Mouse (Mus musculus) testis, adult 2 months (tissue): Measurements from ENCODE around the gene Mmp14. TPM values are rescaled to one million over a fixed set of nuclear protein-coding genes. Genes with fewer than 3 reads are reported as not detected.

ENCODE experiments used
- H3K27ac ChIP-seq: fragments of 200-500 bp; 2 replicates; pipeline ENCODE4 v1.5.1; 2012; ENCODE audit warnings: low read depth, low read length; ENCODE audit not compliant: control insufficient read depth, insufficient read depth
- H3K27me3 ChIP-seq: fragments of 200-500 bp; 2 replicates; pipeline ENCODE4 v1.6.1; 2012; ENCODE audit warnings: mild to moderate bottlenecking, low read length, moderate library complexity; ENCODE audit not compliant: control insufficient read depth, insufficient read depth
- H3K36me3 ChIP-seq: fragments of 200-500 bp; 2 replicates; pipeline ENCODE4 v1.6.1; 2012; ENCODE audit warnings: mild to moderate bottlenecking, low read length; ENCODE audit not compliant: control insufficient read depth, insufficient read depth
- H3K4me1 ChIP-seq: fragments of 200-500 bp; 2 replicates; pipeline ENCODE4 v1.6.1; 2012; ENCODE audit warnings: low read length; ENCODE audit not compliant: control insufficient read depth, insufficient read depth
- H3K4me3 ChIP-seq: fragments of 200-500 bp; 2 replicates; pipeline ENCODE4 v1.5.1; 2012; ENCODE audit warnings: low read depth, mild to moderate bottlenecking, low read length, moderate library complexity, mixed read lengths; ENCODE audit not compliant: control insufficient read depth
- CTCF ChIP-seq: fragments of 200-500 bp; IDR thresholded peaks from 2 replicates; pipeline ENCODE4 v1.5.1; 2012; ENCODE audit warnings: low read depth, mild to moderate bottlenecking, inconsistent platforms, low read length, moderate library complexity; ENCODE audit not compliant: control insufficient read depth, insufficient read depth, insufficient replicate concordance
- POLR2A ChIP-seq: fragments of 200-500 bp; IDR thresholded peaks from 2 replicates; pipeline ENCODE4 v1.6.1; 2012; ENCODE audit warnings: low read depth, mild to moderate bottlenecking, inconsistent platforms, low read length, moderate library complexity; ENCODE audit not compliant: control insufficient read depth
- polyA plus RNA-seq: library from polyadenylated mRNA; depleted of rRNA; stranded (reverse); fragments of >200 nt; gene quantifications from 2 replicates; pipeline ENCODE4 v1.2.3, GENCODE M21; 2012

The Mmp14 gene
- polyA plus RNA-seq, 1 experiment, result 16.8 TPM

DNA sequence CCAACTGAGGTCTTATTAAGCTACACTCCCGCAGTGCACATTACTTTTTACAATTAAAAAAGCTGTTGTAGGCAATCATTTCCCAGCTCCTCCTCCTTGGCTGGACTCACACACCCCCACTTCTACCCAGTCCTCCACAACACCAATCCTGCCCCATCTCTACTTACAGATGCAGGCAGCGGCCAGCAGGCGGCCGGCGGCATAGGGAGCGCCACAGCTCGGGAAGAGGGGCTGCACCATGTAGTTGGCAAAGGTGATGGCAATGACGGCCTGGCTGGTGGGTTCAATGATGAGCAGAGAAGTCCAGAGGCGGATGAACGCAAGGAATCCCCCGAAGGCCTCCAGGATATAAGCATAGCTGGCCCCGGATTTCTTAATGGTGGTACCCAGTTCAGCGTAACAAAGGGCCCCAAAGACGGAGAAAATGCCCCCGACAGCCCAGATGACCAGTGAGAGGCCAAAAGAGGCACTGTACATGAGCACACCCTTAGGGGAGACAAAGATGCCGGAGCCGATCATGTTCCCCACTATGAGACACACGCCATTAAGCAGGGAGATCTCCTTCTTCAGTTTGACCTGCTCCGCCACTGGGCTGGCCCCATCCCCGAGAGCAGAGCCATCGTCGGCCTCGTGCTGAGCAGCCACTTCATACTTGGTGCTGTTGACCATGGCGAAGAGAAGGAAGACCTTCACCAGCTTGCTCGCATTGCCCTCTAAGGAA lies 22.9 kb upstream of the Mmp14 start:
- H3K36me3 ChIP-seq, result no peaks in the 10 kb centered on the region
- TF ChIP-seq CTCF (no peak), POLR2A (no peak)
- no peaks in the 10 kb centered on the region for H3K4me1 ChIP-seq
- H3K27ac ChIP-seq, result no peak overlapping the region
- H3K4me3 ChIP-seq, result no peak overlapping the region
- no peaks in the 10 kb centered on the region for H3K27me3 ChIP-seq

DNA sequence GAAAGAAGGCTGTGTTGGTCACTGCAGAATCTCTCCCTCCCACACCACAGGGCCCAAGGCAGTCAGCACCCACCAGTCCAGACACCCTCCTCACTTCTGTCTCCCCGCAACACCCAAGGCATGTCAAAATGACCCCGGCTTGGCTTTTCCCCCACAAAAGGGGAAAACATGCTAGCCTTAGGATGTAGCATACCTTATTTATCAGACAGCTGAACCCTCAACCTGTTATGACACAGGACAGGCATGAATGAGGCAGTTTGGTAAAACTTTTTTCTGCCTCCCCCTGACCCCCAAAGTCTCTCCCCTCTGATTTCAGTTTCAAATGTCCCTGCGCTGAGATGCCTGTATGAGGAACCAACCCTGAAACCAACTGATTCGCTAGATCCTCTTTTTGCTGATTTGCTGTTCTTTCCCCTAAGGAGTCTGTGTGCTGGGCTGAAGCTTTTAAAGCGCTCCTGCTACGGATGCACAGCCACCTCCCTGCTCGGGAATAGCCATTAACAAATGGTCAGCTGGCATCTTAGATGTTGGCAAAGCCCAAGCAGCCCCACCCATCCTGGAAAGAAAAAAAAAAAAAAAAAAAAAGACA lies 22.3 kb upstream of the Mmp14 start:
- no peaks in the 10 kb centered on the region for H3K27me3 ChIP-seq
- no peak overlapping the region for H3K27ac ChIP-seq
- H3K4me3 ChIP-seq, result no peak overlapping the region

GRCm38 (mm10) chr14:54409980-54410810 lies 21.2 kb upstream of the Mmp14 start:
- Histone ChIP-seq H3K4me3 (no peak overlapping the region), H3K4me1 (peaks cover 2% of the 10 kb centered on the region; the same call in 1 of the 2 replicates), H3K27me3 (no peaks in the 10 kb centered on the region), H3K27ac (peak overlapping the region; percentile 63), H3K36me3 (no peaks in the 10 kb centered on the region)
- no peak for TF ChIP-seq POLR2A
- no peak for TF ChIP-seq CTCF

More for the DNA sequence above, 22.3 kb upstream of the Mmp14 start:
- H3K4me1 ChIP-seq, result peaks cover 2% of the 10 kb centered on the region; the same call in 1 of the 2 replicates
- no peak for TF ChIP-seq CTCF
- TF ChIP-seq POLR2A, result no peak
- H3K36me3 ChIP-seq, result no peaks in the 10 kb centered on the region

DNA sequence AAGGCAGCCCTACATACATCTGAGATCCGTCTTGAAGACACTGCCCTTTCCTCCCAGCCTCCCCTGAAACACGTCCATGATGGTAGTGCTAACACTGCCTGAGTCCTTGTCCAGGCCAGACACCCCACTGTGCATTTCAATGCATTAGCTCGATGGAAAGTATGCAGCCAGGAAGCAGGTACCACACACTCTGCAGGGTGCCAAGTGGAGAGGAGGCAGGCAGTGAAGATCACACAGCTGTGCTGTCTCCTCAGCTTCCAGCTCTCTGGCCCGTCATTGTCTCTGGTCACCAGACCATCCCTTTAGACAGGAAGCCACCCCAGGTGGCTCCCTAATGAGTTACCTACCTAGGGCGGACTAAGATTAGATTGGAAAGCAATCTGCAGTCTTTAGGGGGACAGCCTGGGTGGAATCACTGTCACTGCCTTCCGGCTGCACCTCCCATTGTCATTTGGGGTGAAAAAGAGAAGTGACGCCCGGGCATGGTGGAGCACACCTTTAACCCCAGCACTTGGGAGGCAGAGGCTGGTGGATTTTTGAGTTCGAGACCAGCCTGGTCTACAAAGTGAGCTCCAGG lies 19.3 kb upstream of the Mmp14 start:
- Histone ChIP-seq H3K27me3 (no peaks in the 10 kb centered on the region), H3K36me3 (no peaks in the 10 kb centered on the region), H3K4me3 (no peak overlapping the region), H3K27ac (no peak overlapping the region), H3K4me1 (peaks cover 7% of the 10 kb centered on the region)
- TF ChIP-seq CTCF, result no peak
- no peak for TF ChIP-seq POLR2A

- Histone ChIP-seq H3K27me3 (no peaks in the 10 kb centered on the region), H3K4me3 (no peak overlapping the region), H3K4me1 (peaks cover 13% of the 10 kb centered on the region), H3K36me3 (no peaks in the 10 kb centered on the region), H3K27ac (no peak overlapping the region)
- TF ChIP-seq POLR2A (no peak), CTCF (peak; percentile 60; the same call in 1 of the 2 replicates)
Observed at GRCm38 (mm10) chr14:54412629-54413170, 18.7 kb upstream of the Mmp14 start.

DNA sequence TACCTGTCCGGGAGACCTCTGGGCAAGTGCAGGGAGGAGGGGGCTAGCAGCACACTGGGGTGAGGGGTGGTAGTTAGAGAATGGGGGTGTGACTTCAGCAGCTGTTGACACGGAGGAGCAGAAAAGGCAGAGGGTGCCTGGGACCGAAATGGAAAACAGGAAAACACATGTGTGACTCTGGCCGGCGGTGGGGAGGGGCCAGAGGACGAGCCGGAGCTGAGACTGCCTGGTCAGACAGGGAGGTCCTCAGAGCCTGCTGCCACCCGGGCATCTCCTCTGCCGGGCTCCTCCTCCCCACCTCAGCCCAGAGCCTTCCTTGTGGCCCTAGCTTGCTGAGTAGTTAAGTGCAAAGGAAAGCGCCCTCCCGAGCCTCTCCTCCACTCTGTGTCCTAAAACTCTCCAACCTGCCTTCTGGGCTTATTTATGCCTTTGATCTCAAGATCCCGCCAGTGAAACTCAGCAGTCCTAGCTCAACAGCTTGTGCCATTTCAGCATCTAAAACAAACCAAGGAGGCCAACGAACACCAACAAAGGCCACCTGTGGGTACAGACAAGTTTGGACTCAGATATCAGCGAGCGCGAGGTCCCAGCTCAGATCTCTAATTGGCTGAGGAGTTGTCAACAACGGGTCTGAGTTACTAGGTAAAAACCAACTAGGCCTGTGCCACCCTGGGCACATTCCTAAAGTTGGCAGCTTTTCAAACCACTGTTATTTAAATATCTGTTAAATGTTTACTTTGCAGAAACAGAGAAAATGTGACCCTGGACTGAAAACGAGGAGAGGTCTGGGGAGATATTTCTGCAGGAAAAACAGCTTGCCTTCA lies 17.3 kb upstream of the Mmp14 start:
- peaks cover 15% of the 10 kb centered on the region for H3K4me1 ChIP-seq
- H3K27me3 ChIP-seq, result no peaks in the 10 kb centered on the region
- TF ChIP-seq CTCF (no peak), POLR2A (no peak)
- no peak overlapping the region; the same call in 1 of the 2 replicates for H3K4me3 ChIP-seq
- H3K27ac ChIP-seq, result no peak overlapping the region; the same call in 1 of the 2 replicates
- no peaks in the 10 kb centered on the region for H3K36me3 ChIP-seq
